Mouse (Mus musculus) limb, embryonic 12.5 days (tissue): ENCODE data around the gene Cdadc1. TPM values are rescaled to one million over a fixed set of nuclear protein-coding genes. Genes with fewer than 3 reads are reported as not detected.

Experiments
- ATAC-seq: fragments of 200-750 bp; cut with Nextera tagmentation; 2 replicates; pipeline ENCODE4 v1.8.0; 2017; ENCODE audit warnings: low read depth, moderate TSS enrichment; ENCODE audit not compliant: insufficient number of reproducible peaks, insufficient read depth, low FRiP score, low TSS enrichment
- H3K27ac ChIP-seq: fragments of 300-500 bp; sonication (generic); 2 replicates; pipeline ENCODE4 v1.5.1; 2016; ENCODE audit warnings: mild to moderate bottlenecking, moderate library complexity
- H3K27me3 ChIP-seq: fragments of 300-500 bp; sonication (generic); 2 replicates; pipeline ENCODE4 v1.6.1; 2016; ENCODE audit warnings: mild to moderate bottlenecking, moderate library complexity
- H3K36me3 ChIP-seq: fragments of 300-500 bp; sonication (generic); 2 replicates; pipeline ENCODE4 v1.6.1; 2016; ENCODE audit warnings: mild to moderate bottlenecking, moderate library complexity
- H3K4me1 ChIP-seq: fragments of 300-500 bp; sonication (generic); replicated peaks from 2 replicates; pipeline ENCODE4 v1.6.1; 2016
- H3K4me2 ChIP-seq: fragments of 300-500 bp; sonication (generic); 2 replicates; pipeline ENCODE4 v1.6.1; 2016; ENCODE audit warnings: mild to moderate bottlenecking, moderate library complexity
- H3K4me3 ChIP-seq: fragments of 300-500 bp; sonication (generic); replicated peaks from 2 replicates; pipeline ENCODE4 v1.5.1; 2016; ENCODE audit warnings: mild to moderate bottlenecking
- H3K9ac ChIP-seq: fragments of 300-500 bp; sonication (generic); replicated peaks from 2 replicates; pipeline ENCODE4 v1.6.1; 2016; ENCODE audit warnings: mild to moderate bottlenecking, moderate library complexity
- H3K9me3 ChIP-seq: fragments of 300-500 bp; sonication (generic); 2 replicates; pipeline ENCODE4 v1.6.1; 2016; ENCODE audit warnings: mild to moderate bottlenecking, moderate library complexity
- WGBS: fragments of 180-500 bp; shearing (Covaris S2); methylation state at CpG from one replicate; pipeline ENCODE4 v1.1.7; 2016; 5-methylcytosine and 5-hydroxymethylcytosine counted together
- polyA plus RNA-seq: library from polyadenylated mRNA; unstranded; fragments of >200 nt; fragmentation: Nextera tagmentation; extraction: Ambion mirVana; gene quantifications from 2 replicates; pipeline ENCODE4 v1.2.1, GENCODE M21; 2016

Gene Cdadc1
- polyA plus RNA-seq, 1 experiment from 2014 or later, result 35.5 TPM

GRCm38 (mm10) chr14:59612920-59613625, 15.3 kb upstream of the Cdadc1 start:
- Histone ChIP-seq H3K36me3 (no peaks in the 10 kb centered on the region), H3K9me3 (no peaks in the 10 kb centered on the region), H3K4me3 (no peak overlapping the region), H3K27ac (no peak overlapping the region), H3K4me2 (no peak overlapping the region), H3K4me1 (peaks cover 16% of the 10 kb centered on the region), H3K27me3 (no peaks in the 10 kb centered on the region), H3K9ac (no peak overlapping the region)
- 41% methylated on average over 14 of the region's 14 CpGs for WGBS
- ATAC-seq, result no peak; the same call in 1 of the 2 replicates

DNA sequence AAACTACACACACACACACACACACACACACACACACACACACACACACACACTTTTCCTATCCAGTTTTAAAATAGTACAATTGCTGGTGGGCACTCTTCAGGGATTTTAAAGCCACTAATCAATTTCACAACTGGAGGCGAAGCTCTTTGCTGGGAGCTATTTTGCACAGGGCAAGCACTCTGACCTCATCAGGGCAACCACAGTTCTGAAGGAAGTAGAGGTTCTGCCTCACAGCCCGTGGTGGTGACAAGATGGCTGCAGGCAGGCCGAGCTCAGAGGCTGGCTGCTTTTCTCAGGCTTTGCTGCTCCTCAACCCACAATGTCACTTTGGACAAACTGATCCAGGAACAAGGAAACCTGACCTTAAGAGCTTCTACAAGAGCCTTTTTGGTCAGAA, 9.3 kb upstream of the Cdadc1 start:
- H3K27ac ChIP-seq, result no peak overlapping the region

DNA sequence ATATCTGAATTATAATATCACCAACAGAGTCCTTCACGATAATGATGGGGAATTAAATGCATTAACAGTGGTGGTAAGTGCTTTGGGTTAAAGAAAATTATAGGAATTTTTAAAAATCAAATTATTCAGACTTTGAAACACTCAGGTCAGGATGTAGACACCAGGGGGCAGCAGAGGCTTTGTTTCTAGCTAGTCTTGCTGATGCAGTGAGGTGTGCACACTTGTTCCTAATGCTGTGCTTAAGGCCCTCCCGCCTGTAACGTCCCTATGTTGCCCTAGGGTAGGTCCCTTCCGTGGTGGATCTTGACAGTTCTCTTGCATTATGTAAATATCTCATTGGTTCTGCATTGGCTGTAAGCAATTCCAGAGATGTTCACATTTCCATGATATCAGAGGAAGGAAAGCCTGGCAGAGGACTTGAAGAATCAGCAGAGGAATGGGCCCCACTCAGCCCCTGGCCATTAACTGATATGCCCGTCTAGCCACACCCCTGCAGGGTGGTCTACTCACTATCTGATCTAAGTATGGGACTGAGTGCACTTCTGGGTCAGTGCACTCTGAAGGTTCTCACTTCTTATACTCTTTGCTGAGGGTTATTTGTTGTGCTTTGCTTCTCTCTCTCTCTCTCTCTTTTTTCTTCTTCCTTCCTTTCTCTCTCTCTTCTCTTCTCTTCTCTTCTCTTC, 8.1 kb upstream of the Cdadc1 start:
- Histone ChIP-seq H3K27me3 (peaks cover 14% of the 10 kb centered on the region; the same call in 1 of the 2 replicates), H3K4me3 (no peak overlapping the region), H3K27ac (no peak overlapping the region), H3K36me3 (no peaks in the 10 kb centered on the region), H3K9ac (no peak overlapping the region), H3K4me2 (no peak overlapping the region), H3K9me3 (no peaks in the 10 kb centered on the region), H3K4me1 (peaks cover 4% of the 10 kb centered on the region; the same call in 1 of the 2 replicates)
- 28% methylated on average over 5 of the region's 5 CpGs for WGBS
- no peak for ATAC-seq

More for the DNA sequence above, 9.3 kb upstream of the Cdadc1 start:
- ATAC-seq, result no peak
- 34% methylated on average over 3 of the region's 3 CpGs for WGBS
- Histone ChIP-seq H3K4me3 (no peak overlapping the region), H3K4me1 (peaks cover 4% of the 10 kb centered on the region; the same call in 1 of the 2 replicates), H3K9ac (no peak overlapping the region), H3K36me3 (no peaks in the 10 kb centered on the region), H3K4me2 (no peak overlapping the region), H3K27me3 (peaks cover 14% of the 10 kb centered on the region; the same call in 1 of the 2 replicates), H3K9me3 (no peaks in the 10 kb centered on the region)

GRCm38 (mm10) chr14:59604002-59604645, 6.4 kb upstream of the Cdadc1 start:
- Histone ChIP-seq H3K9ac (no peak overlapping the region), H3K4me3 (no peak overlapping the region), H3K27me3 (peaks cover 14% of the 10 kb centered on the region; the same call in 1 of the 2 replicates), H3K4me1 (peaks cover 4% of the 10 kb centered on the region; the same call in 1 of the 2 replicates), H3K27ac (no peak overlapping the region), H3K4me2 (no peak overlapping the region), H3K9me3 (no peaks in the 10 kb centered on the region), H3K36me3 (no peaks in the 10 kb centered on the region)
- ATAC-seq, result no peak
- 72% methylated on average over 5 of the region's 5 CpGs for WGBS

DNA sequence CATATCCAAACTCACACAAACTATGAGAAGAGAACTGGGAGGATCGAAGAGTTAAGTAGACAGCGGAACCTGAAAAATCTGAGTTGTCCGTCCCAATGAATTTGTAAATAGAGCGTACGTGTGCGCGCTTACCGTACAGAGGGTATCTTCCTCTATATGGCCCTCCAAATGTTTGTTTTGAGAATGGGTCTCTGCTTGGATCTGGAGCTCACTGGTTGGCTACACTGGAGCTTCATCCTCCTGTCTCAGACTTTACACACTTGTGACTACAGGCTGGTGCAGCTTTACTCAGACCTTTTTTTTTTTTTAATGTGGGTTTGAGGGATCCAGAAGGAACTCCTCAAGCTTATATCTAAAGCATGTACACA, 485 bp upstream of the Cdadc1 start:
- Histone ChIP-seq H3K4me1 (peaks cover 9% of the 10 kb centered on the region), H3K4me3 (peak overlapping the region; percentile 89), H3K9me3 (no peaks in the 10 kb centered on the region), H3K27ac (peak overlapping the region; percentile 18; the same call in 1 of the 2 replicates), H3K36me3 (peaks cover 10% of the 10 kb centered on the region; the same call in 1 of the 2 replicates), H3K9ac (peak overlapping the region; percentile 80), H3K27me3 (peaks cover 7% of the 10 kb centered on the region; the same call in 1 of the 2 replicates), H3K4me2 (peak overlapping the region; percentile 98)
- ATAC-seq, result no peak
- whole genome bisulfite sequencing, result 2% methylated on average over 8 of the region's 8 CpGs

- ATAC-seq, result no peak
- no peak overlapping the region for H3K4me2 ChIP-seq
- no peaks in the 10 kb centered on the region for H3K27me3 ChIP-seq
Measured at GRCm38 (mm10) chr14:59594988-59595387, 2.8 kb downstream of the Cdadc1 start.

DNA sequence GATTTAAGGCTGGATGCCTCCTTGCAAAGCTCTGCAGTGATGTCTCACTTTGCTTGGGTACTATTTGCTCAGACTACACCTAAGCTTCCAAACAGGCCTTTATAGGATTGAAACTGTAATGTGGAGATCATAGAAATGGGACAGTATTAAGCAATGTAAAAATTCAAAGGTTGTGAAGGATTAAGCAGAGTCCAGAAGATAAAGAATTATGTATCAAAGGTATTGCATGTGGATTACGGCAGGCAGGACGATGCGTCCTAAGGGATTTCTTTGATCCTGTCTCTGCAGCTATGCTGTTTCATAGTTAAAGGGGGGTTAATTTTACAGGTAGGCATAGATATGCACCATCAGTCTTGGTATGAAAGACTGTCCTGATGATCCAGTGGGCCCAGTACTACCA, 5.2 kb downstream of the Cdadc1 start:
- Histone ChIP-seq H3K9me3 (no peaks in the 10 kb centered on the region), H3K9ac (no peak overlapping the region), H3K4me2 (no peak overlapping the region), H3K27me3 (no peaks in the 10 kb centered on the region), H3K4me1 (peaks cover 9% of the 10 kb centered on the region), H3K36me3 (peaks cover 51% of the 10 kb centered on the region), H3K4me3 (no peak overlapping the region), H3K27ac (no peak overlapping the region)
- 95% methylated on average over 3 of the region's 3 CpGs for WGBS
- ATAC-seq, result no peak

More at GRCm38 (mm10) chr14:59594988-59595387, 2.8 kb downstream of the Cdadc1 start:
- H3K9me3 ChIP-seq, result no peaks in the 10 kb centered on the region
- H3K36me3 ChIP-seq, result peaks cover 29% of the 10 kb centered on the region; the same call in 1 of the 2 replicates
- no peak overlapping the region for H3K4me3 ChIP-seq
- peaks cover 9% of the 10 kb centered on the region for H3K4me1 ChIP-seq
- no peak overlapping the region for H3K27ac ChIP-seq
- H3K9ac ChIP-seq, result no peak overlapping the region
- WGBS, result 94% methylated on average over 3 of the region's 3 CpGs

GRCm38 (mm10) chr14:59591901-59592300, 5.9 kb downstream of the Cdadc1 start:
- no peak for ATAC-seq
- no peak overlapping the region for H3K4me2 ChIP-seq
- WGBS, result 85% methylated on average over 8 of the region's 8 CpGs
- H3K4me1 ChIP-seq, result peaks cover 4% of the 10 kb centered on the region
- H3K9ac ChIP-seq, result no peak overlapping the region
- no peak overlapping the region for H3K4me3 ChIP-seq
- no peak overlapping the region for H3K27ac ChIP-seq
- H3K27me3 ChIP-seq, result no peaks in the 10 kb centered on the region
- peaks cover 51% of the 10 kb centered on the region for H3K36me3 ChIP-seq
- no peaks in the 10 kb centered on the region for H3K9me3 ChIP-seq

GRCm38 (mm10) chr14:59590614-59591013, 7.1 kb downstream of the Cdadc1 start:
- WGBS, result 90% methylated on average over 1 of the region's 1 CpGs
- Histone ChIP-seq H3K4me3 (no peak overlapping the region), H3K9me3 (no peaks in the 10 kb centered on the region), H3K36me3 (peaks cover 64% of the 10 kb centered on the region), H3K9ac (no peak overlapping the region), H3K27ac (no peak overlapping the region), H3K4me1 (no peaks in the 10 kb centered on the region), H3K27me3 (no peaks in the 10 kb centered on the region), H3K4me2 (no peak overlapping the region)
- no peak for ATAC-seq

DNA sequence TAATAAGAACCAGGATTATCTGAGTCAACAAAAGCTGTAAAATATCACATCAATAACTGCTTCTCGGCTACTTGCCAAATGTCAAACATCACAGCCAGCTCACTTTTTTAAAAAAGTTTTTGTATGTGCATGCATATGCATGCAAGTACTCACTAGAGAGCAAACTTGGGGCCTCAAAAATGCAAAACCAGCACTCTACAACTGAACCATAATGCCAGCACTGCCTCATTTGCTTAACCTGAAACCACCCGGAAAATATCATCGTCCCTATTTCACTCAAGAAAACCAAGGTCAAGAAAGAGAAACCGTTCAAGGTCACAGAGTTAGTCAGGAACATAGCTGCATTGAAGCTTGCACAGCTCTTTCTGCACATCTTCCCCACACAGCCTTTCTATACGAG, 21.4 kb downstream of the Cdadc1 start:
- Histone ChIP-seq H3K4me3 (no peak overlapping the region), H3K9me3 (no peaks in the 10 kb centered on the region), H3K36me3 (peaks cover 37% of the 10 kb centered on the region), H3K27me3 (no peaks in the 10 kb centered on the region), H3K27ac (no peak overlapping the region), H3K9ac (no peak overlapping the region), H3K4me1 (no peaks in the 10 kb centered on the region), H3K4me2 (no peak overlapping the region)
- ATAC-seq, result no peak
- WGBS, result 88% methylated on average over 5 of the region's 5 CpGs

- no peaks in the 10 kb centered on the region for H3K4me1 ChIP-seq
- no peak overlapping the region for H3K9ac ChIP-seq
- H3K27ac ChIP-seq, result no peak overlapping the region
- no peak for ATAC-seq
- no peaks in the 10 kb centered on the region for H3K27me3 ChIP-seq
- no peak overlapping the region for H3K4me2 ChIP-seq
- no peaks in the 10 kb centered on the region for H3K9me3 ChIP-seq
- 86% methylated on average over 6 of the region's 6 CpGs for WGBS
- peaks cover 38% of the 10 kb centered on the region for H3K36me3 ChIP-seq
- H3K4me3 ChIP-seq, result no peak overlapping the region
Measured at GRCm38 (mm10) chr14:59566756-59567155, 31.0 kb downstream of the Cdadc1 start.
